Mouse (Mus musculus) cerebellum, postnatal 25 days (tissue): ENCODE data around the gene Rpl19.

Experiments
- DNase-seq, 2 experiments: peaks; one replicate each; pipeline ENCODE4 v3.0.0; 2021; ENCODE audit warnings: mixed read lengths in 2 of 2

Rpl19 gene

GRCm38 (mm10) chr11:97999748-98000147, 26.8 kb upstream of the Rpl19 start:
- peak in 1 of 2 experiments; percentile 14 for DNase-seq

- no peak for DNase-seq
These were observed 26.0 kb upstream of the Rpl19 start for GRCm38 (mm10) chr11:98000378-98001140.

GRCm38 (mm10) chr11:98001351-98001824, 25.1 kb upstream of the Rpl19 start:
- no peak for DNase-seq

DNA sequence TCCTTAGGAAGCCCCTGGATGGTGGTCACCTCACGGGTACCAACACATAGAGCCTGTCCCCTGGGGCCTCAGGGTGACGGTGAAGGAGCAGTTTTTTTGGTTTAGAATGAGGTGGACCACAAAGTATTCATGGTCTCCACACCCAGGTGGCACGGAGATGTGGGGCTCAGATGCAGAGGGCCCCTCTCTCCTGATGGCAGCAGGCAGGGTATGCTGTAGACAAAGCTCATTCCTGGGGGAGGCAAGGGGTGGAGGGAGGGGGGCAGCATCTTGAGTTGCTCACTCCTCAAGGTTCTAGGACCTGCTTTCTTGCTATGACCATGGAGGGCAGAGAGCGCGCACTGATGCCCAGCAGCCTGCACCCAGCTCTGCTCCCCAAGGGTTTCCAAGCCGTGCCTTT, 24.5 kb upstream of the Rpl19 start:
- no peak for DNase-seq

GRCm38 (mm10) chr11:98002627-98003026, 23.9 kb upstream of the Rpl19 start:
- DNase-seq: peak; percentile 78 to 90

DNA sequence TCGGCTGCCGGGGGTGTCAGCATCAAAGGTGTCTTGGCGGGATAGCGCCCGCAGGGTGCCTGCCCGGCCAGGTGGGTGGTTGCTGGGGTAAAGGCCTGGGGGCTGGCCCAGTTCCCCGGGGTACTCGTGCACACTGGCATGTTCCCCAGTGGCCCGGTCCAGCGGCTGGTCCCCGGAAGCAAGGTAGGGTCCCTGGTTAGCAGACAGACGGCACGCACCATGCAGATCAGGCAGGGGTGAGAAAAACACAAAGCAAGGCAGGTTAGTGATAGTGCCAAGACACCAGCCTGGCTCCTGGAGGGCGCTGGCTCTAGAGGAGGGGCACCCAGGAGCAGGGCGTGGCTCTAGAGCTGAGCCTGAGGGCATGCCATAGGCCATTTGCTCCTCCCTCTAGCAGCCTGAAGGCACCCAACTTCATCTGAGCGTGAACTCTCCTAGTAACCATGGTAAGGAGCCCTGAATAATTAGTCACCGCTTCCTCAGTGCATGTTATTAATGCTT, 23.3 kb upstream of the Rpl19 start:
- peak in 1 of 2 experiments; percentile 20 for DNase-seq

DNA sequence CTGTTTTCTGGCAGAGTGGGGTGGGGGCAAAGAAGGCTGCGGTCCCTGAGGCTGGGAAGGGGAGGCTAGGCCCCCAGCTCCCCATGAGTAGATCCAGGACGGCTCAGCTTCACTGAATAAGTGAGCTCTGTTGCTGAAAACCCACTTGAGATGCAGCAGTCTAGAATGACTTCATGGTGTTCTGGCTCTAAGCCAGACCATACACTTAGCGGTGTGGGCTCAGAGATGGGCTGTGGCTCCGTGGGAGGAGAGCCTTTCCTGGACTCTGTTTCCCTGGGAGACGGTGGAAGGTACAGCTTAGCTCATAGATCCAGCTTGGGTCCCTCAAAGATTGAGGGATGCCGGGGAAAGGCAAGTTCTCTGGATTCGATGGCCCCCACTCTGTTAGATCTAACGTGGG, 22.3 kb upstream of the Rpl19 start:
- no peak for DNase-seq

GRCm38 (mm10) chr11:98005076-98005475, 21.4 kb upstream of the Rpl19 start:
- peak; percentile 16 to 49 for DNase-seq

- peak in 1 of 2 experiments; percentile 48 for DNase-seq
These were observed 20.8 kb upstream of the Rpl19 start for GRCm38 (mm10) chr11:98005686-98006085.

DNA sequence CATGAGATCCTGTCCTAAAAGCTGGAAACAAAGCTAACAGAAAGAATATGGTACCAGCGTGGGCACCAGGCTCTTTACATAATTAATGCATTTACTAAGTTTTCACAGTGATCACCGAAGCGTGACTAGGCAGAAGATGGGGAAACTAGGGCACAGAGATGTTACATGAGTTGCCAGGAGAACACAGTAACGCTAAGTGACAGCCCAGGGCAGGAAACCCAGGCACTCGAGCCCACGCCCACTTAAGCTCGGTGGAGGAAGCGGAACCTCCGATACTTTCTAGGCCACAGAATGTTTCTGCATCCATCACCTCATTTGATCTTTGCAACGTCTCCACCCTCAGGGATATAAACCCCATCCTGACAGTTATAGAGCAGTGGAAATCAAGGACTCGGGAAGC, 18.4 kb upstream of the Rpl19 start:
- no peak for DNase-seq

DNA sequence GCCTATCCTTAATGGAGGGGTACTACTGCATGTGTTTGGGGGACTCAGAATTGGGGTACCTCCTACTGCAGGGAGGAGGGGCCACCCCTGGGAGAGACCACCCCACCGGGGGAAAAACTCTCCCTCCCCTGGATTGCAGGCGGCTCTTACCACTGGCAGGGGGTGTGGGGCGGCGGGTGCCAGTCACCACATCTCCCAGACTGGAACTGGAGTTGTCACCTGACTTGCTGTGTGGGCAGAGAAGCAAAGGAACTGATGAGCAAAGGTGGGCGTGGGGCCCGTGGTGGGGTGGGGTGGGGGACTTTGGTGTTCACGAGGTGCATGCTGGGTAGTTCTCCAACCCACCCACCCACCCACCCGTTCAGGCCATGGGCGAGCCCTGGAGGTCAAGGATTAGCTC, 14.8 kb upstream of the Rpl19 start:
- no peak for DNase-seq

GRCm38 (mm10) chr11:98012831-98013230, 13.7 kb upstream of the Rpl19 start:
- no peak for DNase-seq

GRCm38 (mm10) chr11:98016177-98016576, 10.3 kb upstream of the Rpl19 start:
- DNase-seq: no peak

GRCm38 (mm10) chr11:98016824-98017223, 9.7 kb upstream of the Rpl19 start:
- no peak for DNase-seq

GRCm38 (mm10) chr11:98018222-98018621, 8.3 kb upstream of the Rpl19 start:
- no peak for DNase-seq

DNA sequence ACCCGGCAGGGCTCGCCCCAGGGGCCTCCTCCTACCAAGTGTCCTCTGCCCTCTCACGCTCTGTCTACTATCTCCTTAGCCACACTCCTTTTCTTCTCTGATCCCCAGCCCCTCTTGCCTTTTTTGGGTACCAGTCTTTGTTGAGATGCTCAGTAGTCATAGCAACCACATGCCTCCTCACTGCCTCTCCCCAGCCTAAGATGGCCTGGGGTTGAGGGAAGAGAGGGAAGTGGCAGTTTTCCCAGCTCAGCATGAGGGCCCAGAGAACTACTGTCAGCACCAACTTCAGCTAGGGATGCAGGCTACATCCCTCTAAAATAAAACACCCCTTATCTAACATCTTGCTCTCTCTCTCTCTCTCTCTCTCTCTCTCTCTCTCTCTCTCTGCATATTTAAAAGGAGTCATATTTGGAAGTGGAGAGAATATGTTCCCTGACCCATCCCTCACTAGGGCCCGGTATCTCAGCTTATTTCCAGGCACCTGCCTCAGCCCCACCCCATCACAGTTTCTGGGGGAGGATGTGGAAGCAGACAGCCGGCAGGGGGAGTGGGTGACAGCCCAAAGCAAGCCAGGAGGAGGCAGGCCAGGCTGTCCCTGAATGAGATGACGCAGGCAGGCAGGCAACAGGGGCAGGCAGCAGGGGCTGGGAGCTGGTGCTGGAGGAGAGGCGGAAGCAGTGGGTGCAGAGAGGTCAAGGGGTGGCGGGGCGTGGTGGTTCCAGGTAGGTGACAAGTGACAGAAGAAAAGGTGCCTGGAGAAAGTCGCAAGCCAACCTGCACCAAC, 7.5 kb upstream of the Rpl19 start:
- peak; percentile 38 to 60 for DNase-seq

GRCm38 (mm10) chr11:98019883-98020610, 6.5 kb upstream of the Rpl19 start:
- no peak for DNase-seq

DNA sequence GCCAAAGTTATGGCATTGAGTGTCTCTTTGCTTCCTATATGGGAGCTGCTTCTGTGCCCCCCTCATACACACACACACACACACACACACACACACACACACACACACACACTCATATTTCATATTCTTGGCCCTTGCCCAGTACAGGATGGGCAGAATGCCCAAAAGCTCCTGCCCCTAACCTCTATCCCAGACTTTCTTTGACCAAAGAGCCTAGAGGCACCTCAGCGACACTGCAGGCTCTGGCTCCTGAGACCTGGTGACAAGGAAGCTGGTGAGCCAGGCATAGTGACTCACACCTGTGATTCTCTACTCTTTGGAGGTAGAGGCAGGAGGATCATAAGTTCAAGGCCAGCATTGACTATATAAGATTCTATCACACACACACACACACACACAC, 5.8 kb upstream of the Rpl19 start:
- DNase-seq: peak in 1 of 2 experiments; percentile 49

DNA sequence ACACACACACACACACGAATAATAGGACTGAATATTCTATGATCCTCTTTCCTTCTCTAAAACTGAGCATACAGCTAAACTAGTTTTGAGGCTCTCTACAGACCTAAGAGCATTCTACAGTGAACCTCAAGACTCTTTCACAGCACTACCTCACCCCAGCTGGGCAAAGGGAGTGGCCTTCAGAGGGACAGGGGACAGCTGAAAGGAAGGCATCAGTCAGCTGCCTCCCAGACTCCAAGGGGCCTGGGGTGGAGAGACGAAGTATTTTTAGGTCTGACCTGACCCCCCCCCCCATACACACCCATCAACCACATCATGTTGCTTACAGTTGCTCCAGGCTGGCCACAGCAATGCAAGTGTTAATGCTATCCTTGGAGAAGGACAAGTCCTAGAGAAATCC, 5.4 kb upstream of the Rpl19 start:
- DNase-seq: no peak

GRCm38 (mm10) chr11:98021565-98022252, 4.8 kb upstream of the Rpl19 start:
- DNase-seq: peak; percentile 60 to 69

- DNase-seq: no peak
These were observed 4.3 kb upstream of the Rpl19 start for GRCm38 (mm10) chr11:98022253-98022554.

GRCm38 (mm10) chr11:98022555-98023371, 3.7 kb upstream of the Rpl19 start, which contains the start of gene Cacnb1:
Gene Cacnb1 (minus strand): TSS chr11:98023034.
- peak; percentile 77 to 85 for DNase-seq
